In genomic region chr9:99449886-99450647, GRCm38 (mm10) we compare ENCODE assay signal across 9 mouse cellular contexts. TPM values are rescaled to one million over a fixed set of nuclear protein-coding genes. Genes with fewer than 3 reads are reported as not detected.
DNase-seq lines count a peak whose midpoint lies in the region; ATAC-seq lines count a peak whose summit lies in the region.
"Had no signal": no experiment of that assay in that cellular context is flagged by ENCODE, and none has a peak within 500 bp of the region (broad histone marks: within the 10 kb centered on the region; RNA-seq: fewer than 3 reads in every experiment).

No protein-coding gene starts in this region.

- no peak overlapping the region for H3K4me3 ChIP-seq in heart, embryonic 12.5 days
- H3K4me3 ChIP-seq in kidney, embryonic 15.5 days (replicated peaks), result no peak overlapping the region
- no peak overlapping the region for H3K4me3 ChIP-seq in neural tube, embryonic 15.5 days (replicated peaks)

- no peaks in the 10 kb centered on the region for H3K36me3 ChIP-seq in heart, embryonic 12.5 days
- H3K36me3 ChIP-seq in kidney, embryonic 15.5 days, result no peaks in the 10 kb centered on the region
- H3K36me3 ChIP-seq in neural tube, embryonic 15.5 days, result no peaks in the 10 kb centered on the region

- H3K27me3 ChIP-seq in heart, embryonic 12.5 days (replicated peaks), result peaks cover 29% of the 10 kb centered on the region
- peaks cover 18% of the 10 kb centered on the region for H3K27me3 ChIP-seq in kidney, embryonic 15.5 days
- H3K27me3 ChIP-seq in neural tube, embryonic 15.5 days (replicated peaks), result peaks cover 5% of the 10 kb centered on the region

- H3K4me2 ChIP-seq in heart, embryonic 12.5 days, result no peak overlapping the region
- no peak overlapping the region for H3K4me2 ChIP-seq in kidney, embryonic 15.5 days
- H3K4me2 ChIP-seq in neural tube, embryonic 15.5 days, result no peak overlapping the region

- DNase-seq in heart, adult 18-20 months, result peak; percentile 30 to 31
- DNase-seq in urinary bladder, postnatal 14 days (ENCODE audit: low spot score), result peak; percentile 25
- DNase-seq in urinary bladder, postnatal 36 days (ENCODE audit: low spot score in 2 of 2), result no peak
- DNase-seq in T-cell, adult 2 months (ENCODE audit: low spot score), result no peak

- no peaks in the 10 kb centered on the region; the same call in 1 of the 2 replicates for H3K4me1 ChIP-seq in heart, embryonic 12.5 days (replicated peaks)
- H3K4me1 ChIP-seq in kidney, embryonic 15.5 days, result peaks cover 12% of the 10 kb centered on the region
- peaks cover 3% of the 10 kb centered on the region for H3K4me1 ChIP-seq in neural tube, embryonic 15.5 days

- 34% methylated on average over 9 of the region's 9 CpGs for WGBS in heart, embryonic 12.5 days
- 42% methylated on average over 9 of the region's 9 CpGs for WGBS in kidney, embryonic 15.5 days
- 42% methylated on average over 9 of the region's 9 CpGs for WGBS in neural tube, embryonic 15.5 days

- H3K27ac ChIP-seq in heart, embryonic 12.5 days (ENCODE audit: poor library complexity, severe bottlenecking), result no peak overlapping the region
- H3K27ac ChIP-seq in kidney, embryonic 15.5 days, result no peak overlapping the region
- no peak overlapping the region for H3K27ac ChIP-seq in neural tube, embryonic 15.5 days (replicated peaks)

- no peaks in the 10 kb centered on the region; the same call in 1 of the 2 replicates for H3K9me3 ChIP-seq in heart, embryonic 12.5 days (replicated peaks)
- no peaks in the 10 kb centered on the region for H3K9me3 ChIP-seq in kidney, embryonic 15.5 days (replicated peaks)
- H3K9me3 ChIP-seq in neural tube, embryonic 15.5 days (replicated peaks), result no peaks in the 10 kb centered on the region

- no peak overlapping the region for H3K9ac ChIP-seq in heart, embryonic 12.5 days
- no peak overlapping the region for H3K9ac ChIP-seq in kidney, embryonic 15.5 days
- no peak overlapping the region for H3K9ac ChIP-seq in neural tube, embryonic 15.5 days (replicated peaks)

- no peak for ATAC-seq in heart, embryonic 12.5 days (ENCODE audit: insufficient number of reproducible peaks, low FRiP score)
- 0 out of 2 replicates have a peak, but pooled peaks have one; percentile 38 for ATAC-seq in kidney, embryonic 15.5 days (replicated peaks; ENCODE audit: low FRiP score)
- no peak for ATAC-seq in erythroblast, adult 5-6 weeks (replicated peaks; ENCODE audit: low FRiP score, poor library complexity, severe bottlenecking)
- ATAC-seq in neural tube, embryonic 15.5 days (ENCODE audit: low FRiP score), result no peak

RNA-seq across cellular contexts. Expression of gene Nme9, which starts 1.2 kb away (rescaled TPM):
- under 1 TPM in 1 of 2 experiments, not detected in 1; 0.85 TPM for total RNA-seq in heart, adult 18-20 months (2021)
- not detected in 2 replicates for polyA plus RNA-seq in heart, embryonic 12.5 days (2016; fragmentation: Nextera tagmentation; extraction: Ambion mirVana)
- polyA plus RNA-seq in kidney, embryonic 15.5 days (2015; fragmentation: Nextera tagmentation; extraction: Ambion mirVana), result 0.30 TPM in 1 of 2 replicates, not detected in the other
- not detected in 2 replicates for total RNA-seq in erythroblast, adult 5-6 weeks (2015; ENCODE audit: low replicate concordance)
- total RNA-seq in erythroblast, adult 5-6 weeks (2017; ENCODE audit: low replicate concordance), result not detected in 2 replicates
- polyA plus RNA-seq in neural tube, embryonic 15.5 days (2015; fragmentation: Nextera tagmentation; extraction: Ambion mirVana), result 0.13 and 0.29 TPM in 2 replicates
- polyA plus RNA-seq: neural tube, embryonic 14.5 days had no signal

RNA-seq across cellular contexts. Expression of gene Mras, which starts 12.9 kb away (rescaled TPM):
- total RNA-seq in heart, adult 18-20 months (2021), result 1 to 10 TPM; 6.2 to 7.1 TPM
- polyA plus RNA-seq in heart, embryonic 12.5 days (2016; fragmentation: Nextera tagmentation; extraction: Ambion mirVana), result 8.1 and 8.6 TPM in 2 replicates
- 10.6 and 11.4 TPM in 2 replicates for polyA plus RNA-seq in kidney, embryonic 15.5 days (2015; fragmentation: Nextera tagmentation; extraction: Ambion mirVana)
- 4.4 TPM in 1 of 2 replicates, not detected in the other for total RNA-seq in erythroblast, adult 5-6 weeks (2015; ENCODE audit: low replicate concordance)
- 1.3 and 2.7 TPM in 2 replicates for total RNA-seq in erythroblast, adult 5-6 weeks (2017; ENCODE audit: low replicate concordance)
- 42.0 and 50.9 TPM in 2 replicates for polyA plus RNA-seq in neural tube, embryonic 15.5 days (2015; fragmentation: Nextera tagmentation; extraction: Ambion mirVana)

Comparison
In these comparisons a context has a peak if more than half of its experiments do, and no peak if none do; other contexts are left out.
1. DNase-seq: peak in heart, adult 18-20 months (2 of 2) and urinary bladder, postnatal 14 days (single experiment); none in urinary bladder, postnatal 36 days (0 of 2) and T-cell, adult 2 months (single experiment).